Mouse (Mus musculus): Measurements from ENCODE around the gene Arhgap32.

- TF ChIP-seq CTCF (IDR thresholded peaks at IDR 0.05; ENCODE audit: borderline replicate concordance, extremely low read depth, insufficient read depth, insufficient read length), result no peak
- no peak for TF ChIP-seq POLR2A (IDR thresholded peaks at IDR 0.05; ENCODE audit: borderline replicate concordance, extremely low read depth, insufficient read depth, insufficient read length, poor library complexity, severe bottlenecking)
These were observed 119.0 kb downstream of the Arhgap32 start for GRCm38 (mm10) chr9:32234767-32235489.
